Mouse (Mus musculus) brain, embryonic 14.5 days (tissue): ENCODE results near the gene Vmn1r188.
"Not testable (repeated sequence)": the region's sequence is repeated elsewhere in the genome, so short reads cannot be mapped to it uniquely, and the experiment has no call there.

Source experiments
- CTCF ChIP-seq: fragments of 200-500 bp; IDR thresholded peaks from 2 replicates; pipeline ENCODE4 v1.5.1; 2012; ENCODE audit warnings: inconsistent platforms, mild to moderate bottlenecking, moderate library complexity, borderline replicate concordance; ENCODE audit not compliant: insufficient read depth, insufficient read length; ENCODE audit errors: extremely low read depth
- POLR2A ChIP-seq: fragments of 200-500 bp; IDR thresholded peaks from 2 replicates; pipeline ENCODE4 v1.6.1; 2012; ENCODE audit warnings: mild to moderate bottlenecking, inconsistent platforms, borderline replicate concordance; ENCODE audit not compliant: poor library complexity, insufficient read depth, insufficient read length, severe bottlenecking; ENCODE audit errors: extremely low read depth

DNA sequence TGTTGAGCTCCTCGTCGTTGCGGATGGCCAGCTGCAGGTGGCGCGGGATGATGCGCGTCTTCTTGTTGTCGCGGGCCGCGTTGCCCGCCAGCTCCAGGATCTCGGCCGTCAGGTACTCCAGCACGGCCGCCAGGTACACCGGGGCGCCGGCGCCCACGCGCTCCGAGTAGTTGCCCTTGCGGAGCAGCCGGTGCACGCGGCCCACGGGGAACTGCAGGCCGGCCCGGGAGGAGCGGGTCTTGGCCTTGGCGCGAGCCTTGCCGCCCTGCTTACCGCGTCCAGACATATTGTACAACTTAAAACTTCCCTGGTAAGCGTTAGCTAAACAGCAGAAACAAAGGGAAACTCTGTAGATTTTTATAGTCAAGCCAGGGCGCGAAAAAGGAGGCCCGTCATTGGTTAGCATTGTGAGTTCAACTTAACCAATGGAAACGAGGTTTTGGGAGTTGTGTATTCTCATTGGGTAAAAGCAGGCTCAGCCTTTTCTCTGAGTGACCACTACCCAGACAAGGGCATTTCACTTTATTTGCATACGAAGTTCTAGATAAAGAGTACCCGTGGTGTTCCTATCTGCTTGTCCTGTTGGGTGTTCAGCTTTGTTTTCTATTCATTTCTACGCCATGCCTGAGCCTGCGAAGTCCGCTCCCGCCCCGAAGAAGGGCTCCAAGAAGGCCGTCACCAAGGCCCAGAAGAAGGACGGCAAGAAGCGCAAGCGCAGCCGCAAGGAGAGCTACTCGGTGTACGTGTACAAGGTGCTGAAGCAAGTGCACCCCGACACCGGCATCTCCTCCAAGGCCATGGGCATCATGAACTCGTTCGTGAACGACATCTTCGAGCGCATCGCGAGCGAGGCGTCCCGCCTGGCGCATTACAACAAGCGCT, 48.7 kb upstream of the Vmn1r188 start, which contains the start of the genes Hist1h2ah and Hist1h2bk:
- TF ChIP-seq CTCF, POLR2A: not testable (repeated sequence)
